In the genomic region with DNA sequence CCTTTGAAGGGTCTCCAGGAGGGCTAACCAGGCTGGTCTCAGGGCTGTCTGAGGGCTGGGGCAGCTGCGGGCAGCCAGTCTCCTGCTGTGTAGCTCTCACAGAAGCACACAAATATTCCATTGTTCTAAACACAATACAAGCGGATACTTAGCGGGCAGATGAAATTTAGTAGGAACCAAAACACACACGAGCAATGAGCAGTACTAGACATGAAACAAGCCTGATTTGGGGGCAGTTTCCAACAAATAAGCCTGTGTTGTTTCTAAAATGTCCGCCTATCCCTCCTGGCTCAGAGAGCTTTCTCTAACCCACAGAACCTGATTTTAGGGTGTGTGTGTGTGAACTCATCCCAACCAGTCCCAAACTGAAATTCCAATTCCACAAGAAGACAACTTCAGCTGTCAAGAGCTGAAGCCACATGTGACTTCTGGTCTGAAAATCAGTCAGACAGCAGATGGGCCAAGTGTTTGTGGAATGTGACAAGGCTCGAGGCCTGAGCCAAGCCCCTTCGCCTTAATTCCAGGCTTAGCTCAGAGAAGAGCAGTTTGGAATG, we compare ENCODE assay signal across 9 mouse cellular contexts. TPM values are rescaled to one million over a fixed set of nuclear protein-coding genes. Genes with fewer than 3 reads are reported as not detected.
DNase-seq lines count a peak whose midpoint lies in the region; ATAC-seq lines count a peak whose summit lies in the region.
"Had no signal": no experiment of that assay in that cellular context is flagged by ENCODE, and none has a peak within 500 bp of the region (broad histone marks: within the 10 kb centered on the region; RNA-seq: fewer than 3 reads in every experiment).

No protein-coding gene starts in this region.

- ATAC-seq in lung, embryonic 15.5 days (ENCODE audit: borderline replicate concordance, extremely low read depth, low FRiP score, low TSS enrichment), result no peak
- ATAC-seq in forebrain, embryonic 13.5 days, result no peak

- no peaks in the 10 kb centered on the region for H3K27me3 ChIP-seq in lung, embryonic 15.5 days
- H3K27me3 ChIP-seq in forebrain, embryonic 13.5 days, result no peaks in the 10 kb centered on the region
- H3K27me3 ChIP-seq: megakaryocyte, embryonic 14.5 days had no signal

- no peaks in the 10 kb centered on the region for H3K9me3 ChIP-seq in lung, embryonic 15.5 days
- no peaks in the 10 kb centered on the region for H3K9me3 ChIP-seq in forebrain, embryonic 13.5 days (replicated peaks)
- H3K9me3 ChIP-seq: megakaryocyte, embryonic 14.5 days had no signal

- no peak for DNase-seq in lung, adult 18-20 months
- peak; percentile 39 for DNase-seq in kidney, postnatal 14 days
- peak; percentile 95 for DNase-seq in retina, postnatal 1 day
- DNase-seq in spleen, adult 12 weeks (ENCODE audit: low spot score), result no peak
- no peak for DNase-seq in natural killer cell, adult 2 months (ENCODE audit: low spot score in 2 of 2)
- no peak for DNase-seq in layer of hippocampus, adult 9-11 months

- no peak overlapping the region for H3K4me2 ChIP-seq in lung, embryonic 15.5 days
- H3K4me2 ChIP-seq in forebrain, embryonic 13.5 days, result peak overlapping the region; percentile 72

- H3K4me1 ChIP-seq in lung, embryonic 15.5 days, result peaks cover 56% of the 10 kb centered on the region
- H3K4me1 ChIP-seq in forebrain, embryonic 13.5 days, result peaks cover 94% of the 10 kb centered on the region

- WGBS in lung, embryonic 15.5 days, result 20% methylated on average over 7 of the region's 7 CpGs
- 2% methylated on average over 7 of the region's 7 CpGs for WGBS in forebrain, embryonic 13.5 days

- no peak overlapping the region for H3K4me3 ChIP-seq in lung, embryonic 15.5 days
- peak overlapping the region; percentile 47 for H3K4me3 ChIP-seq in forebrain, embryonic 13.5 days
- H3K4me3 ChIP-seq: megakaryocyte, embryonic 14.5 days had no signal

- H3K27ac ChIP-seq in lung, embryonic 15.5 days, result peak overlapping the region; percentile 92
- peak overlapping the region; percentile 98 for H3K27ac ChIP-seq in forebrain, embryonic 13.5 days

- H3K36me3 ChIP-seq in lung, embryonic 15.5 days, result no peaks in the 10 kb centered on the region
- H3K36me3 ChIP-seq in forebrain, embryonic 13.5 days (ENCODE audit: poor library complexity, severe bottlenecking), result no peaks in the 10 kb centered on the region

- H3K9ac ChIP-seq in lung, embryonic 15.5 days, result no peak overlapping the region
- peak overlapping the region; percentile 79 for H3K9ac ChIP-seq in forebrain, embryonic 13.5 days

RNA-seq across cellular contexts. Expression of a gene that starts 33.7 kb away (rescaled TPM):
- polyA plus RNA-seq in lung, embryonic 15.5 days (2015; fragmentation: Nextera tagmentation; extraction: Ambion mirVana), result 1,060 and 1,067 TPM in 2 replicates
- 10,586 and 11,102 TPM in 2 replicates for polyA plus RNA-seq in forebrain, embryonic 13.5 days (2015; fragmentation: Nextera tagmentation; extraction: Ambion mirVana)

RNA-seq across cellular contexts. Expression of a gene that starts 33.8 kb away (rescaled TPM):
- polyA plus RNA-seq in lung, embryonic 15.5 days (2015; fragmentation: Nextera tagmentation; extraction: Ambion mirVana), result not detected in 2 replicates
- polyA plus RNA-seq in forebrain, embryonic 13.5 days (2015; fragmentation: Nextera tagmentation; extraction: Ambion mirVana), result not detected in 2 replicates

RNA-seq across cellular contexts. Expression of a gene that starts 42.5 kb away (rescaled TPM):
- 211 and 224 TPM in 2 replicates for polyA plus RNA-seq in lung, embryonic 15.5 days (2015; fragmentation: Nextera tagmentation; extraction: Ambion mirVana)
- 97.6 and 102 TPM in 2 replicates for polyA plus RNA-seq in forebrain, embryonic 13.5 days (2015; fragmentation: Nextera tagmentation; extraction: Ambion mirVana)

RNA-seq across cellular contexts. Expression of a gene that starts 52.8 kb away (rescaled TPM):
- polyA plus RNA-seq in lung, embryonic 15.5 days (2015; fragmentation: Nextera tagmentation; extraction: Ambion mirVana), result 1,916 and 1,998 TPM in 2 replicates
- polyA plus RNA-seq in forebrain, embryonic 13.5 days (2015; fragmentation: Nextera tagmentation; extraction: Ambion mirVana), result 1,607 and 1,715 TPM in 2 replicates

Comparison
In these comparisons a context has a peak if more than half of its experiments do, and no peak if none do; other contexts are left out.
1. DNase-seq: peak in kidney, postnatal 14 days (single experiment) and retina, postnatal 1 day (single experiment); none in lung, adult 18-20 months (0 of 2), spleen, adult 12 weeks (single experiment), natural killer cell, adult 2 months (0 of 2) and layer of hippocampus, adult 9-11 months (single experiment).